Mouse (Mus musculus): Measurements from ENCODE around the gene Ift172. TPM values are rescaled to one million over a fixed set of nuclear protein-coding genes. Genes with fewer than 3 reads are reported as not detected.

Gene Ift172
- total and polyA plus RNA-seq, 3 experiments, result 15.3 to 21.8 TPM; not detected in 1

- Histone ChIP-seq H3K9me3 (replicated peaks; ENCODE audit: insufficient read depth, low read length) (no peaks in the 10 kb centered on the region), H3K27ac (ENCODE audit: control insufficient read depth, low read depth, low read length) (no peak overlapping the region), H3K36me3 (ENCODE audit: control insufficient read depth in 1 of 2, insufficient read depth in 2 of 2, low read length in 2 of 2) (no peaks in the 10 kb centered on the region), H3K4me3 (ENCODE audit: control insufficient read depth in 1 of 2, insufficient read depth in 1 of 2, low read depth in 2 of 2, low read length in 2 of 2) (no peak overlapping the region), H3K9ac (ENCODE audit: control insufficient read depth, low read depth, low read length, poor library complexity, severe bottlenecking) (no peak overlapping the region), H3K79me2 (ENCODE audit: control insufficient read depth, insufficient read depth, low read length, poor library complexity) (no peaks in the 10 kb centered on the region), H3K4me1 (ENCODE audit: control insufficient read depth in 1 of 2, insufficient read depth in 2 of 2, low read length in 2 of 2) (no peaks in the 10 kb centered on the region), H3K27me3 (ENCODE audit: control insufficient read depth in 1 of 2, insufficient read depth in 2 of 2, low read length in 2 of 2) (peaks cover 6 to 17% of the 10 kb centered on the region in 2 experiments)
- DNase-seq (ENCODE audit: low read depth, low spot score), result no peak
- TF ChIP-seq POLR2A (IDR thresholded peaks at IDR 0.05; ENCODE audit: control insufficient read depth in 1 of 2, insufficient read depth in 1 of 2, low read depth in 1 of 2, low read length in 2 of 2, poor library complexity in 1 of 2) (no peak), RCOR1 (IDR thresholded peaks at IDR 0.05; ENCODE audit: low read depth, low read length) (no peak), MAZ (IDR thresholded peaks at IDR 0.05; ENCODE audit: low read depth, low read length) (no peak), ETS1 (IDR thresholded peaks at IDR 0.05; ENCODE audit: low read depth, low read length) (no peak), POLR2AphosphoS2 (IDR thresholded peaks at IDR 0.05; ENCODE audit: low read length) (no peak), GABPA (IDR thresholded peaks at IDR 0.05; ENCODE audit: low read depth, low read length) (no peak), MXI1 (IDR thresholded peaks at IDR 0.05; ENCODE audit: low read depth, low read length) (no peak), ZC3H11A (IDR thresholded peaks at IDR 0.05; ENCODE audit: low read depth, low read length) (no peak), SMC3 (IDR thresholded peaks at IDR 0.05; ENCODE audit: low read depth, low read length) (no peak), ZKSCAN1 (IDR thresholded peaks at IDR 0.05; ENCODE audit: low read depth, low read length) (no peak), E2F4 (IDR thresholded peaks at IDR 0.05; ENCODE audit: borderline replicate concordance, low read depth, low read length) (no peak), TBP (IDR thresholded peaks at IDR 0.05; ENCODE audit: low read depth, low read length) (no peak), TCF12 (IDR thresholded peaks at IDR 0.05; ENCODE audit: low read depth, low read length) (no peak), ELF1 (IDR thresholded peaks at IDR 0.05; ENCODE audit: low read depth, low read length) (no peak), NRF1 (IDR thresholded peaks at IDR 0.05; ENCODE audit: insufficient read depth, low read depth, low read length, poor library complexity, severe bottlenecking) (no peak), USF2 (IDR thresholded peaks at IDR 0.05; ENCODE audit: borderline replicate concordance in 1 of 2, insufficient read depth in 1 of 2, low read depth in 1 of 2, low read length in 2 of 2) (no peak), CTCF (IDR thresholded peaks at IDR 0.05 in 2 of 3, conservative IDR thresholded peaks at IDR 0.05 in 1 of 3; ENCODE audit: control insufficient read depth in 1 of 3, insufficient read depth in 1 of 3, low read depth in 2 of 3, low read length in 3 of 3, poor library complexity in 1 of 3, severe bottlenecking in 1 of 3) (no peak), CHD2 (IDR thresholded peaks at IDR 0.05; ENCODE audit: low read length) (no peak)
These were observed 21.9 kb upstream of the Ift172 start for GRCm38 (mm10) chr5:31312806-31313205.

- no peaks in the 10 kb centered on the region for H3K79me2 ChIP-seq (ENCODE audit: control insufficient read depth, insufficient read depth, low read length, poor library complexity)
- no peak for TF ChIP-seq CTCF (IDR thresholded peaks at IDR 0.05 in 2 of 3, conservative IDR thresholded peaks at IDR 0.05 in 1 of 3; ENCODE audit: control insufficient read depth in 1 of 3, insufficient read depth in 1 of 3, low read depth in 2 of 3, low read length in 3 of 3, poor library complexity in 1 of 3, severe bottlenecking in 1 of 3)
- no peak for TF ChIP-seq USF2 (IDR thresholded peaks at IDR 0.05; ENCODE audit: borderline replicate concordance in 1 of 2, insufficient read depth in 1 of 2, low read depth in 1 of 2, low read length in 2 of 2)
- TF ChIP-seq ZC3H11A (IDR thresholded peaks at IDR 0.05; ENCODE audit: low read depth, low read length), result no peak
- TF ChIP-seq MXI1 (IDR thresholded peaks at IDR 0.05; ENCODE audit: low read depth, low read length), result no peak
- no peak for TF ChIP-seq MAFK (IDR thresholded peaks at IDR 0.05; ENCODE audit: borderline replicate concordance, low read depth, low read length)
- no peak for TF ChIP-seq NELFE (IDR thresholded peaks at IDR 0.05; ENCODE audit: low read depth, low read length)
- TF ChIP-seq USF1 (IDR thresholded peaks at IDR 0.05; ENCODE audit: low read depth, low read length), result no peak
- no peak for TF ChIP-seq NRF1 (IDR thresholded peaks at IDR 0.05; ENCODE audit: insufficient read depth, low read depth, low read length, poor library complexity, severe bottlenecking)
- TF ChIP-seq TAL1 (IDR thresholded peaks at IDR 0.05; ENCODE audit: low read length), result no peak
- TF ChIP-seq POLR2AphosphoS2 (IDR thresholded peaks at IDR 0.05; ENCODE audit: low read length), result no peak
- TF ChIP-seq TBP (IDR thresholded peaks at IDR 0.05; ENCODE audit: low read depth, low read length), result no peak
- no peak for TF ChIP-seq GATA1 (IDR thresholded peaks at IDR 0.05; ENCODE audit: low read depth, low read length)
- no peak for TF ChIP-seq UBTF (IDR thresholded peaks at IDR 0.05; ENCODE audit: borderline replicate concordance, insufficient read depth, low read depth, low read length)
- no peak for TF ChIP-seq TCF12 (IDR thresholded peaks at IDR 0.05; ENCODE audit: low read depth, low read length)
- H3K36me3 ChIP-seq (ENCODE audit: control insufficient read depth in 1 of 2, insufficient read depth in 2 of 2, low read length in 2 of 2), result no peaks in the 10 kb centered on the region
- H3K9me3 ChIP-seq (replicated peaks; ENCODE audit: insufficient read depth, low read length), result no peaks in the 10 kb centered on the region
- H3K9ac ChIP-seq (ENCODE audit: control insufficient read depth, low read depth, low read length, poor library complexity, severe bottlenecking), result no peak overlapping the region
- H3K4me3 ChIP-seq (ENCODE audit: control insufficient read depth in 1 of 2, insufficient read depth in 1 of 2, low read depth in 2 of 2, low read length in 2 of 2), result no peak overlapping the region
- H3K27ac ChIP-seq (ENCODE audit: control insufficient read depth, low read depth, low read length), result no peak overlapping the region
- no peak for DNase-seq (ENCODE audit: low read depth, low spot score)
- no peaks in the 10 kb centered on the region for H3K4me1 ChIP-seq (ENCODE audit: control insufficient read depth in 1 of 2, insufficient read depth in 2 of 2, low read length in 2 of 2)
- peaks cover 8% of the 10 kb centered on the region in 2 experiments for H3K27me3 ChIP-seq (ENCODE audit: control insufficient read depth in 1 of 2, insufficient read depth in 2 of 2, low read length in 2 of 2)
These were observed 12.2 kb upstream of the Ift172 start for GRCm38 (mm10) chr5:31303093-31303492.
